Mouse (Mus musculus): ENCODE measurements around the gene Trpt1.

GRCm38 (mm10) chr19:7012426-7012825 is 16.5 kb downstream of the Trpt1 start:
- no peak for TF ChIP-seq CTCF (IDR thresholded peaks at IDR 0.05; ENCODE audit: borderline replicate concordance, insufficient read depth, low read depth, low read length)
- TF ChIP-seq POLR2A (IDR thresholded peaks at IDR 0.05; ENCODE audit: borderline replicate concordance, insufficient read depth, low read length) = no peak

Measured in cerebellum, adult 2 months (tissue).